Mouse (Mus musculus): ENCODE results near the gene Il31.

Gene Il31

GRCm38 (mm10) chr5:123473817-123474216, 15.5 kb downstream of the Il31 start:
- DNase-seq (ENCODE audit: low read depth, low spot score), result no peak

GRCm38 (mm10) chr5:123470784-123471400, 18.4 kb downstream of the Il31 start:
- DNase-seq (ENCODE audit: low read depth, low spot score), result no peak

- DNase-seq (ENCODE audit: low read depth, low spot score), result no peak
Observed at GRCm38 (mm10) chr5:123464638-123465037, 24.7 kb downstream of the Il31 start.

DNA sequence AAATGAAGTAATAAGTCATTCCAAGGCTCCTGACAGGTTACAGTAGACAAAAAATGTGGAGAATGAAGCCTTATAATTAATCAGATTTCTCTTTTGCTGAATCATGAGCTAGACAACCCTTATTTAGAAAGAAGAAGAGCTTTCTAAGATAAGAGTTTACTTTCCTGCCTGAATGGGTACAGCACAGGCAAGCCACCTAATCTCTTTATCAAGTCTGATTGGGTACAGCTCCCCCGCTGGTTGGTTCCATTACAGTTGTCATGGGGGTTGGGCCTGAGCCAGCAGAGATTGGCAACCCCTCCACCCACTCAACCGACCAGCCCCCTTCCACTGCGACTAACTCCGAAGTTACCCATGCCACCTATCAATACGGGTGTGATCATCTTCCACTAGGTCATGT, 27.9 kb downstream of the Il31 start:
- no peak for DNase-seq (ENCODE audit: low read depth, low spot score)

DNA sequence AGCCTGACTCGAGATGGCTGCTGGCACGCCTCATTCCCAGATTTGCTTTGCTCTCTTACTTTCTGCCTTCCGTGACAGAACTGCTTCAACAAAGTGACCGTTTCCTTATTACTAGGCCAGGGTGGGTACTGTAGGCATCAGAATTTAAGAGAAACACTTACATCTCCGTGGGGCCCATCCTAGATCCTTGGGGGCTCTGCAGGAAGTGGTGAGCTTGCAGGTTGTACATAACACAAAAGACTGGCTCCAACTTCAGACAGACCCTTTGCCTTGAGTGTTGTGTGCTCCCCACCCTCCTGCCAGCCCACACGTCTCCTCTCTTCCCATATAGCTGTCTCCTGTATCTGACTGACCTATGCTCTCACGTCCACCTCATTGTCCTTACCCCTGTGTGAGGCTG, 37.4 kb downstream of the Il31 start:
- no peak for DNase-seq (ENCODE audit: low read depth, low spot score)

- no peak for DNase-seq (ENCODE audit: low read depth, low spot score)
Observed at GRCm38 (mm10) chr5:123444849-123445334, 44.4 kb downstream of the Il31 start.

DNA sequence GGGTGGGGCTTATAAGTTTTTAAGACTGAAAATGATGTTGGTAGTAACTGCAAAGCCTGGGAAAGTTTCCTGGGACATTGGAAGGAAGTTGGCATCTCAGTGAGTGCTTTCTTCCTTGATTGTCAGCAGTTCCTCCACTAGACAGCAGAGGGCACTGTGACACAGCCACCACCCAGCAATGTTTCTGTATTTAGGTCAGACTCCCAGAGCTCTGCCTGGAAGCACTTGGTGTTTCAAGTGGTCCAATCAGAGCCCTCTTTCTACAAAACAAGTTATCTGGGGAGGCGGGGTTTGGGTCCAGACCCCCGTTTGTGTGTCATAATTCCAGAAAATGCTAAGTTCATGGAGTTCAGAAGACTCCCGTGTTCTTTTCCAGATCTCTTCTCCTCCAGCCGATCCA, 45.2 kb downstream of the Il31 start:
- DNase-seq (ENCODE audit: low read depth, low spot score), result no peak

DNA sequence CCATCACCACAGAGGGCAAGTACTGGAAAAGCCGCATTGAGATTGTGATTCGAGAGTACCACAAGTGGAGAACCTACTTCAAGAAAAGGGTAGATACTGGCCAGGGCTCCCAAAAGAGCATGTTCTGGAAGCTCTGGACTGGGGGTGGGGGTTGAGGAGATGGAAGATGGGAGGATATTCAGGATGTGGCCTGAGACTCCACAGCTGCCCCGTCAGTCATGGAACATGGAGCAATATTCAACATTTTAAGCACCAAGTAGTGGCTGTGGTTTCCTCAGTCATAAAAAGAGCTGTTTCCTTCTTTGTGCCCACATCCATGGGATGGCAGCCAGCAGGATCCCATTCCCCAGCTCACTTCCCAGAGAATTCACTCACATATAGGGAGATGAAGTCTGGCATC, 47.0 kb downstream of the Il31 start:
- DNase-seq (ENCODE audit: low read depth, low spot score), result no peak

DNA sequence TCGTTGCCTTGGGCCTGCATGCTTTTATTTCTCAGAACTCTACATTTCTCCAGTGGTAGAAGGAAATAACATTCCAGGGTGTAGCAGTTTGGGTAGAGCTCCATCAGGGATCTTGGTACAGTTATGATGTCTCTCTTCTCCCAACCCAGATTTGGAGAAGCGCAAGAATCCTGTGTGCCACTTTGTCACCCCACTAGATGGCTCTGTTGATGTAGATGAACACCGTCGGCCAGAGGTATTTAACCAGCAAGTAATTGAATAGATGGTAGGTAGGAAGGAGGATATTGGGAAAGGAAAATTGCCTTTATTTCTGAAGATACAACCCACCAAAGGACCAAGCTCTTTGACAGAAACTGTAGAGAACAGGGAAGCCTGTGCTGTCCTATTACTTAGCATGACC, 48.6 kb downstream of the Il31 start:
- no peak for DNase-seq (ENCODE audit: low read depth, low spot score)

- DNase-seq (ENCODE audit: low read depth, low spot score), result no peak
Observed at GRCm38 (mm10) chr5:123439941-123440340, 49.3 kb downstream of the Il31 start.

- no peak for DNase-seq (ENCODE audit: low read depth, low spot score)
Observed at GRCm38 (mm10) chr5:123439312-123439711, 50.0 kb downstream of the Il31 start.

GRCm38 (mm10) chr5:123438381-123438780, 50.9 kb downstream of the Il31 start:
- no peak for DNase-seq (ENCODE audit: low read depth, low spot score)

DNA sequence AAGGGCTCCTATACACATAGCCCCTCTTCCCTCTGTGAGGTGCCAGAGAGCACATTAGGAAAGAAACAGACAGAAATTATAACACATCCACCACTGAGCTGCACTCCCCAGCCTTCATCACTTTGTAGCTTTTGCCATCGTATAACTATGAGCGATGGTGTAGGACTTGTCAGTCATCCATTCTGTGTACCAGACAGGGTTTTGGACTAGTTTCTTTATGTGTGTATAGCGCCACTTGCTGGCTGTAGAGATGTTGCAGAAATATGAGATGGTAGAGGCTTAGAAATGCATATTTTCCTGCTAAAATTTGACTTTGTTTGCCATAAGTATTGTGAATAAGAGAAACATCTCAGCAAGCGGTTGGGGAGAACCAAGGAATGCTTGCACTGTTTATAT, 52.5 kb downstream of the Il31 start:
- DNase-seq (ENCODE audit: low read depth, low spot score), result no peak

GRCm38 (mm10) chr5:123436071-123436779, 53.1 kb downstream of the Il31 start:
- DNase-seq (ENCODE audit: low read depth, low spot score), result no peak

- DNase-seq (ENCODE audit: low read depth, low spot score), result no peak
Observed at GRCm38 (mm10) chr5:123432305-123432874, 56.9 kb downstream of the Il31 start.

GRCm38 (mm10) chr5:123431524-123432304, 57.6 kb downstream of the Il31 start:
- no peak for DNase-seq (ENCODE audit: low read depth, low spot score)

All from brain, embryonic 18.5 days (tissue).